Mouse (Mus musculus) megakaryocyte, embryonic 14.5 days (primary cell): Measurements from ENCODE around the gene Gm960.

Experiments
- FLI1 ChIP-seq: IDR thresholded peaks from 2 replicates; pipeline ENCODE4 v1.6.1; 2012; ENCODE audit warnings: low read length, inconsistent platforms, mixed read lengths
- GATA1 ChIP-seq: IDR thresholded peaks from 3 replicates; pipeline ENCODE4 v1.6.1; 2012; ENCODE audit warnings: mixed read lengths, low read length, inconsistent platforms, borderline replicate concordance

- no peak for TF ChIP-seq GATA1
- TF ChIP-seq FLI1: no peak
Observed at GRCm38 (mm10) chr19:4743524-4743923, 45.1 kb upstream of the Gm960 start.
